Mouse (Mus musculus) thymus, adult 18-20 months (tissue): Measurements from ENCODE around the gene Slc46a3.
A peak's percentile ranks its signal among the peaks of the same experiment; 100 is the strongest.
"Not testable (repeated sequence)": the region's sequence is repeated elsewhere in the genome, so short reads cannot be mapped to it uniquely, and the experiment has no call there.

Experiments used
- DNase-seq, 2 experiments: peaks; one replicate each; pipeline ENCODE4 v3.0.0; 2022; ENCODE audit warnings: mixed read lengths in 2 of 2

Slc46a3 gene

GRCm38 (mm10) chr5:147894455-147895076 lies at the start of gene Slc46a3:
Gene Slc46a3, minus strand, starts transcription at chr5:147894815.
- DNase-seq, result peak; percentile 84 to 85

GRCm38 (mm10) chr5:147939226-147939625 lies 44.6 kb upstream of the Slc46a3 start:
- no peak for DNase-seq

GRCm38 (mm10) chr5:147935096-147935495 lies 40.5 kb upstream of the Slc46a3 start:
- no peak for DNase-seq

- DNase-seq, result no peak
Measured at GRCm38 (mm10) chr5:147928668-147929497, 34.3 kb upstream of the Slc46a3 start.

- no peak for DNase-seq
Measured at GRCm38 (mm10) chr5:147925935-147926604, 31.5 kb upstream of the Slc46a3 start.

- no peak for DNase-seq
Measured at GRCm38 (mm10) chr5:147924621-147925020, 30.0 kb upstream of the Slc46a3 start.

GRCm38 (mm10) chr5:147918044-147918846 lies 23.6 kb upstream of the Slc46a3 start:
- no peak for DNase-seq

- no peak for DNase-seq
Measured at GRCm38 (mm10) chr5:147916171-147916570, 21.6 kb upstream of the Slc46a3 start.

- DNase-seq, result no peak
Measured at GRCm38 (mm10) chr5:147915038-147915566, 20.5 kb upstream of the Slc46a3 start.

- DNase-seq, result no peak
Measured at GRCm38 (mm10) chr5:147913241-147913842, 18.7 kb upstream of the Slc46a3 start.

GRCm38 (mm10) chr5:147911744-147912143 lies 17.1 kb upstream of the Slc46a3 start:
- no peak for DNase-seq

GRCm38 (mm10) chr5:147910807-147911509 lies 16.3 kb upstream of the Slc46a3 start:
- DNase-seq, result no peak

GRCm38 (mm10) chr5:147907851-147908250 lies 13.2 kb upstream of the Slc46a3 start:
- DNase-seq, result no peak

- no peak for DNase-seq
Measured at GRCm38 (mm10) chr5:147907144-147907543, 12.5 kb upstream of the Slc46a3 start.

GRCm38 (mm10) chr5:147903166-147903565 lies 8.6 kb upstream of the Slc46a3 start:
- DNase-seq, result no peak

GRCm38 (mm10) chr5:147902008-147902757 lies 7.6 kb upstream of the Slc46a3 start:
- no peak for DNase-seq

GRCm38 (mm10) chr5:147898968-147899549 lies 4.4 kb upstream of the Slc46a3 start:
- DNase-seq, result no peak

- no peak for DNase-seq
Measured at GRCm38 (mm10) chr5:147898254-147898653, 3.6 kb upstream of the Slc46a3 start.

- not testable (repeated sequence) for DNase-seq
Measured at GRCm38 (mm10) chr5:147896501-147896900, 1.9 kb upstream of the Slc46a3 start.
